Mouse (Mus musculus) right cerebral cortex, postnatal 10 days (tissue): ENCODE data around the gene Cemip.
"Not testable (repeated sequence)": the region's sequence is repeated elsewhere in the genome, so short reads cannot be mapped to it uniquely, and the experiment has no call there.

ENCODE experiments used
- DNase-seq, 2 experiments: peaks; one replicate each; pipeline ENCODE4 v3.0.0; 2021; ENCODE audit warnings: low spot score in 2 of 2

Cemip gene

DNA sequence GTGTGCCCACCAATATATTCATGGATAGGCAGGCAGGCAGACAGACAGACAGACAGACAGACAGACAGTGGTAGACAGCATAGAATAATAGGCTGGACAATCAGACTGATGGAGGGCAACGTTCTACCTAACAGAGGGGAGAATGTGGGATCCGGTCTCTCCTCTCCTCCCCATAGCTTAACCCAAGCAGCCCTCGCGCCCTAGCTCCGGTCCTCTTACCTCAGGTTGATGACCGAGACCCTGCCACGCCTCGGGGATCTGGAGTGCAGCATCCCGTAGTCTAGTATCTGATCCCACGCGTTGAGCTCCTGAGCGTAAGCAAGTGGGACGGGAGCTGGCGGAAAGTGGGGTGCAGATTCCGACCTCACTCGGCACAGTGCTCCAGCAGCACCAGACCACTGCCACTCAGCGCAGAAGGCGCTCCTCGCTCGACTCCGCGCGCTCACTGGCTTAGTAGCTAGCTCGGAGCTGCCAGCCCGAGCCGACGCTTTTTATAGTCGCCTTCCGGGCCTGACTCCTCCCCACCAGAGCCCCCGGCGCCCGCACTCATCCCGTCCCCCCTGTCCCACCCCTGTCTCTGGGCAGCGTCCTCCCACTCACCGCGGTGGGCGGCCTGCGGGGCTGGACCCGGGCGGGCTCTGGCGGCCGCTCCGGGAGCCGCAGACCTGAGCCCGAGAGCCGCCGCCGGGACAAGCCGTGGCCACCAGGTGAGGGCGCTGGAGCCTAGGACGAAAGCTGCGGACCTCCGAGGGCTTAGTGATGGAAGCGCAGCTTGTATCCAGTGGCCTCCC, at the start of gene Cemip:
Gene Cemip, minus strand, starts transcription at position 464 of the 791 bp plus-strand sequence.
- peak; percentile 89 to 92 for DNase-seq

DNA sequence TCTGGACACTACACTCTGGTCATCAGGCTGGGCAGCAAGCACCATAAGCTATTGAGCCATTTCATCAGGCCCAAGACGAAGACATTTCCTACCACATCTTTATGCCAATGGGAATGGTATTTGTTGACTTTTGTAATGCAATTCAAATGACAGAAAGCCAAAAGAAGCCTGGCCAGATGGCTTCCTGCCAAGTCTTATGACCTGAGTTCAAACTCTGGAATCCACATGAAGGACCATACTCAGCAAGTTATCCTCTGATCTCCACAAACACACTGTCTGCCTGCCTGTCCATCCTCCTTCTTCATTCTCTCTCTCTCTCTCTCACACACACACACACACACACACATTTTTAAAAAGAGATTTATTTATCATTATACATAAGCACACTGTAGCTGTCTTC, 46.4 kb upstream of the Cemip start:
- DNase-seq, result no peak

GRCm38 (mm10) chr7:84131736-84132135, 45.4 kb upstream of the Cemip start:
- no peak for DNase-seq

- DNase-seq, result peak in 1 of 2 experiments; percentile 55
These were observed 42.4 kb upstream of the Cemip start for GRCm38 (mm10) chr7:84128661-84129060.

DNA sequence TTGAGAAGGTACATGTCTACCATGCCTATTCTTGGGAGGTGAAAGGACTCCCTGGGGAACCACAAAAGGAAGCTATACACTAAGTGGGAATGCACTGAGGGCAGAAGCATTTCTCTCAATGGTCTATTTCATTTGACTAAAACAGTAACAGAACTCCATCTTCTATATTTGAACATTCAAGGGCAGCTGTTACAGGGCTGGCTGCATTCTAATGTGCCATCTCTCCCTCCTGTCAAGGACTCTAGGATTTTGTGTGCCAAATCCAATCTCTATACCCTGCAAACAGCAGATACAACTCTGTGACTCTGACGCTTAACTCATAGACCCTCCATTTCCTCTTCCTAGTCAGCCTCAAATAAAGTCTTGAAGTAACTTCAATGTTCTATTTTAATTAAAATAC, 39.4 kb upstream of the Cemip start:
- no peak for DNase-seq

DNA sequence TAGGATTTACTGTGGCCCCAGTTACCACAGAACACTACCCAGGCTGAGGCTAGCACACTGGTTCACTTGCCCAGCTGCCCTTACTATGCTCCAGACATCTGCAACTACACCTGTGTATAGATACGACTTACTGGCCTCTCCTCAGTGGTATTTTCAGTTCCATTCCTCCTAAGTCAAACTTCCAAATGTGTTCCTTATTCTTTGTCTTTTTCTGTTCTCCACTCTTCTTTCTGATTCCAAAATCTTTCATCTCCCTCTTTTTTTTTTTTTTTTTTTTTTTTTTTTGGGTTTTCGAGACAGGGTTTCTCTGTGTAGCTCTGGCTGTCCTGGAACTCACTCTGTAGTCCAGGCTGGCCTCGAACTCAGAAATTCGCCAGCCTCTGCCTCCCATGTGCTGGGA, 37.3 kb upstream of the Cemip start:
- DNase-seq, result not testable (repeated sequence)

- no peak for DNase-seq
These were observed 35.5 kb upstream of the Cemip start for GRCm38 (mm10) chr7:84121778-84122177.

GRCm38 (mm10) chr7:84120142-84120760, 33.9 kb upstream of the Cemip start:
- DNase-seq, result no peak

DNA sequence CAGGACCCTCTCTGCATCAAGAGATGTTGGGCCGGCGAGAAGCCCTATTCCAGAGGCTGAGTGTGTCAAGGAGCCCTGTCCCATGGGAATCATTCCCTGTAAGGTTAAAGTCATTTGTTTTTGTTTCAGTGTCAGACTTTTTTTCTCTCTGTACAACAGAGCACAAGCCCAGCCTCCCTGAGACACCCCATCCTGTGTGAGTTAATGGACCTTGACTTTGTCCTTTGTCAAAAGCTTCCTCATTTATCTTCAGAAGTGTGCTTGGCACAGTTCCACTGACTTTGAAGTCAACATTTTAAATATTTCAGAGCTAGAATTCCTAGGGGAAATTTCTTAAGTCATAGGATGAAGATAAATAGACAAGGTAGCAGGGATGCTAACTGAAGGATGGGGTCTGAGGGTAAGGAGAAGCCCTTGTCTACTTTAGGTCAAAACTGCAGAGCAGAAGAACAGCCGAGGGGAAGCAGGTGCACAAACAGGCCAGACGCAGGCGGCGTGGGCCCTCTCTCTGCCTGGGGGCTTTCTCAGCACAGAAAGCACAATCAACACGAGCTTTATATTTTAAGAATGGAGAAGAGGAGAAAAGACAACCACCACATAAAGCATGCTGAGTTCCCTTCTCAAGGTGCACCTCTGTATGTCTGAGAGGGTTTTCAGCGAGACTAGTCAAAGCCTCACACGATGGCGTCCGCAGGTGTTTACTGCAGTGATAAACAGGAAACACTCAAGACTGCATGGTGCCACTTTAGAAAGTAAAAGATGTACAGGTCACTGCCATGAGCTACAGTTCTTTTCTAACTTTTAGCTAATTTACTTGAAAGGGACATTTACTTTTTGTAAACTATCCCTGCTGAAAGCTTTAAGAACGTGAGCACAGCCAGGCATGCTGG, 33.2 kb upstream of the Cemip start:
- no peak for DNase-seq

DNA sequence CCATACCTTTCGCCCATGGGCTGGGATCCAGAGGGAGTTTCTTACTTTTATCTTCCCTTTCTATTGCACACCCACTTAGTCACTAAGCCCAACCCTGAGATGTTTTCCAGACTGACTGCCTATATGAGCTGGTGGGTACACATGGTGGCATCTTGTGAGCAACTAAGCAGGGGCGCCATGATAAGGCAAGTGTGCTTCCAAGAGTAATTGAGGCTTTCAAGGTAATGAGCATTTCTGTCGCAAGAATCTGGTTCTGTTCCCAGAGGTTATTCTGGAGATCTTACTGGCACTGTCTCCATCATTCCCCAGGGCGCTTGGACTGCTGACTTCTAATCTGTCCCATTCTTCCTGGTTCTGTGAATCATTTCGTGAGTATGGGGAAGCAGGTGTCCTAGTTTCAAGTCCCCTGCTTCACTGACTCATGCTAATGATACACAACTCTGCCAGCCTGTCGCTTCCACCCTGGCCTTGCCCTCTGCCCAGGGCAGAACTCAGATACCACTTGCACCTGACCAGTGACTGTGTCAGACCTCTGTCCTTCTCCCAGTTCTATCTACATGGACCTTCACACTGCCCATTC, 31.3 kb upstream of the Cemip start:
- no peak for DNase-seq

- no peak for DNase-seq
These were observed 30.6 kb upstream of the Cemip start for GRCm38 (mm10) chr7:84116621-84117542.

DNA sequence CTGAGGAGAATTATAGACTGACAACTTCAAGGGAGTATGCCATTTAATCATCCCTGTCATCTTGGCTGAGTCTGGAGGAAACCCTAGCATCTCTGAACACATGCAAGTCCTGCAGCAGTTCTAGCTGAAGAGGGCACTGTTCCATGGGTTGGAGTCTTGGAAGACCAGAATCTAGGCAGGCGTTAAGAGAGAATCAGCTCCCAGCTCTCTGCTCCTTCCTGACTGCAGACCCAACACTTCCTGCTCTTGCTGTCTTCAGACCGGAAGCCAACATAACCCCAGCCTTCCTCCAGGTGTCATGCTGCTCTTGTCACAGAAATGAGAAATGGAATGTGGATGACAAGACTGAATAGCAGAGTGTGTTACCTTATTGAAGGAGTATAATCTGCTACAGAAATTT, 29.1 kb upstream of the Cemip start:
- DNase-seq, result no peak

DNA sequence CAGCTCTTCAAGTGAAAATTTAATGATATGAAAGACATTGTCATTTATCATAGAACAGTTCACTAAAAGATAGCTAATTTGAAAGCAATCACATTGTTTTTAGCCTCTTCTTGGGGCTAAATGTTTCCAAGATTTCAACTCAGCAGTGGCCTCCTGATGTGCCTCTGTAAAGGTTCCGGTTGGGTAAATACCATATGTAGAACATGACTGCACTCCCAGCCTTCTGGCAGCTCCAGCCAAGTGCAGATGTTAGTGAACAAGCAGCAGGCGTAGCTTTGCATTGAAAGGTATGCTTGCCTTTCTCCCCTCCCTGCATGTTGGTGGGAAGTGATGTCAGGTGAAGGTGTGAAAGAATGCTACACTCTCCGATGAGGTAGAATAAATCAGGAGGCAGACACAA, 28.5 kb upstream of the Cemip start:
- no peak for DNase-seq

GRCm38 (mm10) chr7:84113035-84113390, 26.7 kb upstream of the Cemip start:
- no peak for DNase-seq

DNA sequence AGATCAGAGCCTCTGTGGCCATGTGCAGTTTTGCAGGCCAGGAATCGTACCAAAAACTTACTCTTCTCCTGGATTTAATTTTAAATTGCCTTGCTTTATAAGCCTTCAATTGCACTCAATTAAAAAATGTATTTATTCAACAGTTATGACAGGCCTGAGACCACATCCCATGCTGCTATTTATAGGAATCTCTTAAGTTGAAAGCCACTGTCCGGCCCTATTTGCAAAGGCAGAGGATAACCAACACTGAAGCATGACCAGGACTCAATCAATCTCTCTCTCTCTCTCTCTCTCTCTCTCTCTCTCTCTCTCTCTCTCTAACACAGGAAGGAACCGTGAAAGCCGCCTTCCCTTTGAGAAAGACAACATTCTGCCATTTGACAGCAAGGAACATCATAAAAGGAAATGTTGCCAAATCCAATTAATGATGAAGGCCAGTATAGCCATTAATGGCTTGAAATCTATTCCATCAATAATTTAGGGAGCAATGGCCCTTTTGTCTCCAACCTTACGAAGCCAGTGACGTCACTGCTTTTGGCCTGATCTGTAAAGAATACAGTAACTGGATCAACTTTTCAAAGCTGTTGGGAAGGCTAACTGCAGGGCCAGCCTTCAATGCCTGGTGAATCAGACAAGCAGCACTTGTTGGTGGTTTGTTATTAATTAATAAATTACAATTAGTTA, 26.2 kb upstream of the Cemip start:
- no peak for DNase-seq

DNA sequence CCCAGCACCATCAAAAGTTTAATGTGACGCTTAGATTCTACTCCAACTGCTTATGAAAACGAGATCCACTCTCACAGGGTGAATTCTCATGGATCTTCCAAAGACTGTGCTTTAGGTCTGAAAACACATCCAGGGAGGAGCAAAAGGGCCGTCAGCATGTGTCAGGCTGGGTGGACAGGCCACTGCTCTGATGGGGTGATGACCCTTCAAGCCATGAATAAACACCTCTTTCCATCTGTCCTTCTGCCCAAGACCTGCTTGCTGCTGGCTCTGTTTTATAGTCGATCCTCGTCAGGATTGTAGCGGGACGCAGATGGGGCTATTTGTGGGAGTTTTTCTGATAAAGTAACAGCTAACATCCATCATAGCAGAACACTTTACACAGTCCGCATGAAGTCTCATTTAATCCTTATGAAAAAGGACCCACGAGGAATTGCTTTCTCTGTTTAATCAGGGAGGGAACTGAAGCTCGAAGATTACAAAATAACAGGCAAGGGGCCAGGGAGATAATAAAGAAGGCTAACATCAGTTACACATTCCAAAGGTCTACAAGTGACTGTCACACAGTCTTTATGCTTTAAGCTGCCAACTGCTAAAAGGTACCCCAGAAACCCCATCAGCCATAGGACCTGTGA, 25.5 kb upstream of the Cemip start:
- DNase-seq, result no peak

DNA sequence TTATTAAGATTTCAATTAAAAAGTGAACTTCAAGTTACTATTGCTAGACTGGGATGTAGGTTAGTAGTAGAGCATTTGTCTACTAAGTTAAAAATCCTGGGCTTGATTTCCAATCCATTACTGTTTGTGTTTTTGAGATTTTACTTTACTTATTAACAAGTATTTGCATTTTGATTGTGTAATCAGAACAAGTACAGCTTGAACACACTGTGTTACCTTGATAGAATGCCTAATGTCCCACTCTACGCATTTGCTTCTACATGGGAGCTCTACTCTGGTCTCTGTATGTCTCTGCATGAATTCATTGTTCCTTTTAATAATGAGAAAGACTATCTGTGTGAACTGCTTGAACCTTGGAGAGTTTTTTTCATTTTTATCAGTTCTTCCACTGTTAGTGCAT, 20.6 kb upstream of the Cemip start:
- no peak for DNase-seq

DNA sequence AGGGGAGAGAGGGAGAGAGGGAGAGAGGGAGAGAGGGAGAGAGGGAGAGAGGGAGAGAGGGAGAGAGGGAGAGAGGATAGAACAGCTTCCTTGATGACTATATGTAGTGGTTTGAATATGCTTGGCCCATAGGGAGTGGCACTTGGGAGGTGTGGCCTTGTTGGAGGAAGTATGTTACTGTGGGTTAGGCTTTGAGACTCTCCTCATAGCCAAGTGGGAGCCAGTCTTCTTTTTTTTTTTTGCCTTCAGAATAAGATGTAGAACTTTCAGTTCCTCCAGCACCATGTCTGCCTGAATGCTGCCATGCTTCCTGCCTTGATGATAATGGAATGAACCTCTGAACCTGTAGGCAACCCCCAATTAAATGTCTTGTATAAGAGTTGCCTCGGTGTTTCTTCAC, 16.3 kb upstream of the Cemip start:
- no peak for DNase-seq

DNA sequence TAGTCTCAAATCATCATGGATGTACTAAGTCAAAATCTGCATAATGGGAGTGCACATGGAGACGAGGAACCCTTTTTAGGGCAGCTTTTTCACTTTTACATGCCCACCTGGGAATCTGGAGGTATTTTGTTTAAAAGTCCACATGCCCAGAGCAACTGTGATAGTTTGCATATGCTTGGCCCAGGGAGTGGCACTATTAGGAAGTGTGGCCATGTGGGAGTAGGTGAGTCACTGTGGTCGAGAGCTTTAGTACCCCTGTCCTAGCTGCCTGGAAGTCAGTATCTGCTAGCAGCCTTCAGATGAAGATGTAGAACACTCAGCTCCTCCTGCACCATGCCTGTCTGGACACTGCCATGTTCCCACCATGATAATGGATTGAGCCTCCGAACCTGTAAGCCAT, 14.4 kb upstream of the Cemip start:
- DNase-seq, result no peak

GRCm38 (mm10) chr7:84098098-84098497, 11.8 kb upstream of the Cemip start:
- DNase-seq, result no peak
